Mouse (Mus musculus): ENCODE results near the gene Ism2. TPM values are rescaled to one million over a fixed set of nuclear protein-coding genes. Genes with fewer than 3 reads are reported as not detected.

Gene Ism2
- polyA plus RNA-seq, 1 experiment from 2014 or later, result 0.32 TPM

DNA sequence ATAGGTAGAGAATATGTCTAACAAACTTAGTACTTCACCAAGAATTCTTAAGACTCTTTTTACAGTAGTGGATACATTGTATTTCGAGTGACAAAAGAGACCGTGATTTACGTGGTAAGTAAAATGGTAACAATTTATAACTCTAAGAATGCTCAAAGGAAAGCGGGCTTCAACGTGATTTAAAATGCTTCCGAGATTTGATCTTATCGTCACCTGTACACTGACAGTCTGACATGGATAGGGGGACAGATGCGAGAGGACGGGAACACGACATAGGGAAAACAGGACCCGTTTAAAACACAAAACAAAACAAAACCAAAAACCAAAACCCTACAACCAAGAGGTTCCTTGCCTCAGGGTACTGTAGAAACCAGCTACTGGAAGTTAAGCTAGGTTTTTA lies 34.1 kb downstream of the Ism2 start:
- no peaks in the 10 kb centered on the region for H3K9me3 ChIP-seq
- H3K27ac ChIP-seq, result no peak overlapping the region
- peaks cover 44% of the 10 kb centered on the region for H3K36me3 ChIP-seq
- peak overlapping the region; percentile 61 for H3K4me3 ChIP-seq
- 28% methylated on average over 11 of the region's 11 CpGs for WGBS
- H3K27me3 ChIP-seq (replicated peaks), result no peaks in the 10 kb centered on the region
- H3K9ac ChIP-seq, result peak overlapping the region; percentile 74
- H3K4me2 ChIP-seq (replicated peaks), result peak overlapping the region; percentile 82
- H3K4me1 ChIP-seq, result peaks cover 15% of the 10 kb centered on the region
- no peak for ATAC-seq (ENCODE audit: low FRiP score, low read depth)

DNA sequence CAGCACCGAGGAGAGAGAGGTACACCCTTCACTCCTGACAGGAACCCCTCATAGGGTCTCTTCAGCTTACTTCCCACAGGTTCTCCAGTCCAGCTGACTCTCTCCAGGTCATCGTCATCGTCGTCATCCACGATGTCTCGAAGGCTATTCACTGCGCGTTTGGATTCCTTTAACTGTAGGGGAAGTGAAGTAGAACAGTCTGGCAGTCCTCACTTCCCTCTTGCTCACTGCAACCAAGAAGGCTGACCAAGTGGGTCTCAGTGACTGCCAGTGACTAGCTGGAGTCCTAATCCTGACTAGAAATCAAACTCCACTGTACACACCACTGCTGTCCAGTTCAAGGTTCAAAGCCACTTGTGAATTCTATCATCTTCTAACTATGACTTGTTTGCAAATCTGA lies 38.9 kb downstream of the Ism2 start:
- WGBS, result 98% methylated on average over 8 of the region's 8 CpGs
- Histone ChIP-seq H3K36me3 (peaks cover 67% of the 10 kb centered on the region), H3K4me2 (replicated peaks) (no peak overlapping the region), H3K4me1 (peaks cover 6% of the 10 kb centered on the region; the same call in 1 of the 2 replicates), H3K27me3 (replicated peaks) (no peaks in the 10 kb centered on the region), H3K27ac (no peak overlapping the region), H3K4me3 (no peak overlapping the region), H3K9me3 (no peaks in the 10 kb centered on the region), H3K9ac (no peak overlapping the region)
- ATAC-seq (ENCODE audit: low FRiP score, low read depth), result no peak

DNA sequence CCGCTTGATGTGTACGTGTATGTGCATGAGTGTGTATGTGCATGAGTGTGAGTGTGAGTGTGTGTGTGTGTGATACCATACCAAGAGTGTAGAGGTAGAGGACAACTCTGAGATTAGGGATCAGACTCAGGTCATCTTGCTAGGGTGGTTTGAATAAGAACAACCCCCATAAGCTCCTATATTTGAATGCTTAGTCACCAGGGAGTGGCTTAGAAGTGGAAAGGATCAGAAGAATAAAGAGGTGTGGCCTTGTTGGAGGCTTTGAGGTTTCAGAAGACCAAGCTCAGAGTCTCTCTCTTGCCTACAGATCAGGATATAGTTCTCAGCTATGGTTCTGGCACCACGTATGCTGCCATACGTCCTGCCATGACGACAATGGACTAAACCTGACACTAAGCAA lies 42.9 kb downstream of the Ism2 start:
- Histone ChIP-seq H3K9ac (no peak overlapping the region), H3K4me1 (no peaks in the 10 kb centered on the region), H3K9me3 (no peaks in the 10 kb centered on the region), H3K4me3 (no peak overlapping the region), H3K27me3 (replicated peaks) (no peaks in the 10 kb centered on the region), H3K36me3 (peaks cover 85% of the 10 kb centered on the region), H3K4me2 (replicated peaks) (no peak overlapping the region), H3K27ac (no peak overlapping the region)
- 93% methylated on average over 5 of the region's 5 CpGs for WGBS
- no peak for ATAC-seq (ENCODE audit: low FRiP score, low read depth)

DNA sequence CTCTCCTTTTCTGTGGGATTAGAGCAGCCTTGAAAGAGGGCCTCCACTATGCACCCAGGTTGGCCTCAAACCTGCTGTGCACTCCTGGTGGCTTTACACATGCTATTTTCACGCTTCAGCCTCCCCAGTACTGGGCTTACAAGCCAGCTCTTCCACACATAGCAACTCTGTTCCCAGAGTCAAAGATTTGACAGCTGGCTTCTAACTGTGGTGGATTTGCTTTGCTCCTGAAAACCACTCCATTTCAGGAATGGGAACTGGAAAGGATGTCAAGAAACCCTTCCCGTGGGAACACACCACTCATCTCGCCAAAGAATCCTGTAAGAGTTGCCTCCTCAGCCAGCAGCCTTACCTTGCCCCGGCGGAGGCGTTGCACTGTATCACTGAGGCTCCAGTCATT lies 45.6 kb downstream of the Ism2 start:
- Histone ChIP-seq H3K27me3 (replicated peaks) (no peaks in the 10 kb centered on the region), H3K27ac (no peak overlapping the region), H3K36me3 (peaks cover 93% of the 10 kb centered on the region), H3K4me1 (no peaks in the 10 kb centered on the region), H3K9me3 (no peaks in the 10 kb centered on the region), H3K9ac (no peak overlapping the region), H3K4me2 (replicated peaks) (no peak overlapping the region), H3K4me3 (no peak overlapping the region)
- no peak for ATAC-seq (ENCODE audit: low FRiP score, low read depth)
- 95% methylated on average over 6 of the region's 6 CpGs for WGBS

DNA sequence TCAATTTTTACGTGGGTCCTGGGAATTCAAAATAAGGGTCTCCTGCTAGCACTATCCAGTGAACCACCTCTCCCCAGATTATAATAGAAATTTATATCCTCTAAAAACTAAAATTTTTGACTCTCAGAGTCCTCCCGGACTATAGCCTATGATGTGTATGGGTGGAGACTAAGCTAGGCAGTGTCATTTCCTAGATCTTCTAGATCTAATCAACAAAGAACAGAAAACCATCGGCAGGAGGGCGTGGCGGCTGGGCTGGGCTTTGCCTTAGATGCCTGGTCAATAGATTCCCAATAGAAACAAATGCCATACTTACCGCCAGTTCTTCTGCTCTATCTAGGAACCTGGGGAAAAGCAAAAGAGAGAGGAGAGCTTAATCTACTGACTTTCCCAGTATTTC lies 49.3 kb downstream of the Ism2 start:
- Histone ChIP-seq H3K36me3 (peaks cover 88% of the 10 kb centered on the region), H3K4me2 (replicated peaks) (no peak overlapping the region), H3K9me3 (no peaks in the 10 kb centered on the region), H3K4me3 (no peak overlapping the region), H3K27ac (no peak overlapping the region), H3K27me3 (replicated peaks) (no peaks in the 10 kb centered on the region), H3K4me1 (no peaks in the 10 kb centered on the region), H3K9ac (no peak overlapping the region)
- no peak for ATAC-seq (ENCODE audit: low FRiP score, low read depth)
- WGBS, result 92% methylated on average over 6 of the region's 6 CpGs

DNA sequence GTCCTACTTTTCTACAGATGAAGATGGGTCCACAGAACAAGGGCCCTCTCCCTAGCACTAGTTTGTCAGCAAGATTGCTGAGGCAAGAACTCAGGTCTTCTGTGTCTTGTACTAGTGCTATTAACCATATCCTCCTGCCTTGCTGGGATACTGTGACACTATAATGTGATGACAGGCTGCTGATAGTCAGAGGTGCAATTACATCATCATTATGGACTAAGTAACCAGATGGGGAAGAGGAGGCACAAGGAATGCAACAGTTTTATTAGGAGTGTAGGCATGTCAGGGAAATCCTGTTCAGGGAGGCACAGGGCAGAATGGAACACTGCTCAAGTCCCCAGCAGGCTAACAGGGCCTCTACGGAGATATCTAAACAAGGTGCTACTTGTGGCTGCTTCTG lies 60.9 kb downstream of the Ism2 start, which contains the start of gene Noxred1:
Gene Noxred1 (minus strand): TSS at position 101 of the 400 bp plus-strand sequence.
- no peak for ATAC-seq (ENCODE audit: low FRiP score, low read depth)
- Histone ChIP-seq H3K4me3 (no peak within 1 kb of the TSS), H3K4me1 (no peaks in the 10 kb centered on the region), H3K36me3 (peaks cover 52% of the 10 kb centered on the region), H3K9me3 (no peaks in the 10 kb centered on the region), H3K4me2 (replicated peaks) (no peak within 1 kb of the TSS), H3K9ac (no peak within 1 kb of the TSS), H3K27ac (no peak within 1 kb of the TSS), H3K27me3 (replicated peaks) (no peaks in the 10 kb centered on the region)
- WGBS, result 98% methylated on average over 1 of the region's 1 CpGs

DNA sequence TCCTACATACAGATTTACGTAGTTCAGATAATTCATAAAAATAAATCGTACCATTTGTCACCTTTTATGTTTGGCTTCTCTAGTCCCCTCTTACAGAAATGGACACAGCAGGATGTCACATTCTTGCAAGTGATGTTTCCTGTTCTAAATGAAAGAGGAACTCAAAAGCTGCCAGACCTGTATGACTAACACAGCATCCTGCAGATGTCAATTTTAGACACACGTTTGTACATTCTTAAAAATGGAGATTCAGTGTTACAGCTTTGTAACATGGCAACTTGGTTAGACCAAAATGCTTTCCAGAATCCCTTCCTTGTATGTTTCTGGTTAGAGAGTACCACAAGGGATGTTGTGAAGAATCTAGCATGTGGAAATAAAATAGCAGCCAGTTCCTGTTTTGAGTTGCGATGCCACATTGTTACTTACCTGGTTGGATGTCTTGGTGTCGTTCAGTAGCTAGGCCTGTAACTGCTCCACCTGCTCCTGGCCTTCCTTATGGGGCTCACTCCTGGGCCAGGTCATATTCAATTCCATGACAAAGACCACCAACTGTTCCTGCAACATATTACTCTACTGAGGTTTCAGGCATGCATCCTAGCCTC lies 62.5 kb downstream of the Ism2 start:
- no peak for ATAC-seq (ENCODE audit: low FRiP score, low read depth)
- H3K4me1 ChIP-seq, result no peaks in the 10 kb centered on the region
- H3K4me3 ChIP-seq, result no peak overlapping the region
- no peaks in the 10 kb centered on the region for H3K9me3 ChIP-seq
- no peak overlapping the region for H3K4me2 ChIP-seq (replicated peaks)
- H3K27ac ChIP-seq, result no peak overlapping the region
- H3K27me3 ChIP-seq (replicated peaks), result no peaks in the 10 kb centered on the region
- no peak overlapping the region for H3K9ac ChIP-seq
- WGBS, result 83% methylated on average over 5 of the region's 5 CpGs
- H3K36me3 ChIP-seq, result peaks cover 44% of the 10 kb centered on the region

DNA sequence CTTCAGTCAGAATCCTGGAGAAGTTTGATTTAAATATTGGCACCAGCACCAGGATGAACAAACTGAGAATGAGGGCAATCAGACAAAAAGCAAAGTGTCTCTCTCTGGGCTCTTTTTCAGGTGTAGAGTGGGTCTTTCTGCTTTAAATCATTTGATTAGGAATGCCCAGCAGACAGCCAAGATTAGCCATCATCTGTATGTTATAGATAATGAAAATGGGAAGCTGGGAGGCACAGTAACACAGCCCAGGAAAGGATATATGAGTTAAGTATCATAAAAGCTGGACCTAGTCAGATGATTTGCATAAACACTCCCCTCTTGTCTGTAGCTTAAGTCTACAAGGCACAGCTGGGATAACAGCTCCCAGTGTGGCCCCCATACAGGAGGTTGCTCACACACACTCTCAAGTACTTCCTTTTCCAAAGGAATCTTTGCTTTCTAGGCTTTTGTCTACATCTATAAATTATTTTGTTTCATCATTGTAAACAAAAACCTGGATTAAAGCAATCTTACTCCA lies 69.1 kb downstream of the Ism2 start:
- no peaks in the 10 kb centered on the region for H3K9me3 ChIP-seq
- H3K4me3 ChIP-seq, result no peak overlapping the region
- no peaks in the 10 kb centered on the region for H3K36me3 ChIP-seq
- no peak overlapping the region for H3K9ac ChIP-seq
- H3K4me1 ChIP-seq, result no peaks in the 10 kb centered on the region
- ATAC-seq (ENCODE audit: low FRiP score, low read depth), result no peak
- H3K27me3 ChIP-seq (replicated peaks), result no peaks in the 10 kb centered on the region
- no peak overlapping the region for H3K4me2 ChIP-seq (replicated peaks)
- H3K27ac ChIP-seq, result no peak overlapping the region

DNA sequence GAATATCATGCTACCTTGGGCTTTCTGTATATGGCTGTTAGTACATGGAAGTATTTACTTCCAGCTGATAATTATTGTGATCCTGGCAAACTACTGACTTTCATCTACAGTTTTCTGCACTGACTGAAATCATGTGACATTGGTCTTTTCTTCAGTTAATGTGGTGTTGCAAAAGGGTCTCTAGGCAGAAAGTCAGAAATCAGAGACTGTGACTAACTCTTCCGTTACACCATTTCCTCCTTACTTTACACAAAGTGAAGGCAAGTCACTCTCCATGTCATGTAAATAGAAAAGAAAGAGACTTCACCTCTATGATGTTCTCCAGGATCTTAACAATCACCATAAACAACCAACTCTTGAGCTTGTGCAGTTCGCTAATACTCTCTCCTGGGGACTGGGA lies 69.9 kb downstream of the Ism2 start:
- no peak overlapping the region for H3K4me2 ChIP-seq (replicated peaks)
- no peaks in the 10 kb centered on the region for H3K27me3 ChIP-seq (replicated peaks)
- H3K27ac ChIP-seq, result no peak overlapping the region
- H3K4me3 ChIP-seq, result no peak overlapping the region
- H3K9ac ChIP-seq, result no peak overlapping the region
- H3K36me3 ChIP-seq, result no peaks in the 10 kb centered on the region; the same call in 1 of the 2 replicates
- WGBS, result 90% methylated on average over 2 of the region's 2 CpGs
- no peaks in the 10 kb centered on the region for H3K4me1 ChIP-seq
- no peak for ATAC-seq (ENCODE audit: low FRiP score, low read depth)
- no peaks in the 10 kb centered on the region for H3K9me3 ChIP-seq

Small RNA genes lying within 50 kb of the gene (microRNA-seq; reads per million reads assigned to microRNA genes)
- not detected for gene Gm47293

Other genes with a start within 250 kb of the Ism2 start
- 0.49 and 0.60 TPM in 2 replicates for gene Ngb, start 197.2 kb downstream of the Ism2 start, polyA plus RNA-seq (2016; fragmentation: Nextera tagmentation; extraction: Ambion mirVana)
- gene Gstz1, start 152.5 kb downstream of the Ism2 start, polyA plus RNA-seq (2016; fragmentation: Nextera tagmentation; extraction: Ambion mirVana), result 24.6 and 29.7 TPM in 2 replicates
- 12.5 and 13.2 TPM in 2 replicates for gene Pomt2, start 151.7 kb downstream of the Ism2 start, polyA plus RNA-seq (2016; fragmentation: Nextera tagmentation; extraction: Ambion mirVana)
- gene Samd15, start 100.0 kb downstream of the Ism2 start, polyA plus RNA-seq (2016; fragmentation: Nextera tagmentation; extraction: Ambion mirVana), result 1.8 and 2.4 TPM in 2 replicates
- 4.4 and 4.9 TPM in 2 replicates for gene Tmed8, start 99.3 kb downstream of the Ism2 start, polyA plus RNA-seq (2016; fragmentation: Nextera tagmentation; extraction: Ambion mirVana)
- gene Noxred1, start 61.0 kb downstream of the Ism2 start, polyA plus RNA-seq (2016; fragmentation: Nextera tagmentation; extraction: Ambion mirVana), result 1.6 and 1.9 TPM in 2 replicates
- gene Vipas39, start 33.4 kb downstream of the Ism2 start, polyA plus RNA-seq (2016; fragmentation: Nextera tagmentation; extraction: Ambion mirVana), result 62.0 and 62.8 TPM in 2 replicates
- gene Ahsa1, start 33.2 kb downstream of the Ism2 start, polyA plus RNA-seq (2016; fragmentation: Nextera tagmentation; extraction: Ambion mirVana), result 196 and 197 TPM in 2 replicates
- 65.0 and 66.3 TPM in 2 replicates for gene Sptlc2, start 88.7 kb upstream of the Ism2 start, polyA plus RNA-seq (2016; fragmentation: Nextera tagmentation; extraction: Ambion mirVana)
- gene Slirp, start 144.2 kb upstream of the Ism2 start, polyA plus RNA-seq (2016; fragmentation: Nextera tagmentation; extraction: Ambion mirVana), result 243 and 264 TPM in 2 replicates
- 53.2 and 60.3 TPM in 2 replicates for gene Alkbh1, start 144.3 kb upstream of the Ism2 start, polyA plus RNA-seq (2016; fragmentation: Nextera tagmentation; extraction: Ambion mirVana)
- gene Snw1, start 172.6 kb upstream of the Ism2 start, polyA plus RNA-seq (2016; fragmentation: Nextera tagmentation; extraction: Ambion mirVana), result 133 and 137 TPM in 2 replicates
- not detected in 2 replicates for gene Gm5788, start 195.0 kb upstream of the Ism2 start, polyA plus RNA-seq (2016; fragmentation: Nextera tagmentation; extraction: Ambion mirVana)
- not detected in 2 replicates for gene Gm8300, start 214.6 kb upstream of the Ism2 start, polyA plus RNA-seq (2016; fragmentation: Nextera tagmentation; extraction: Ambion mirVana)